Mouse (Mus musculus) spleen, adult 2 months (tissue): ENCODE results near the gene Zfp354a. TPM values are rescaled to one million over a fixed set of nuclear protein-coding genes. Genes with fewer than 3 reads are reported as not detected.

Source experiments
- DNase-seq, 2 experiments: peaks; one replicate each; pipeline versions ENCODE4 v3.0.0 to v3.0.0-alpha.2; 2012 to 2021; ENCODE audit warnings: low spot score in 2 of 2, low read depth in 1 of 2
- H3K27ac ChIP-seq: fragments of 200-500 bp; 2 replicates; pipeline ENCODE4 v1.5.1; 2012; ENCODE audit warnings: low read length, inconsistent platforms; ENCODE audit not compliant: insufficient read depth
- H3K27me3 ChIP-seq: fragments of 200-500 bp; 2 replicates; pipeline ENCODE4 v1.6.1; 2012; ENCODE audit warnings: mild to moderate bottlenecking, moderate library complexity, low read length, inconsistent platforms; ENCODE audit not compliant: control insufficient read depth, insufficient read depth
- H3K36me3 ChIP-seq: fragments of 200-500 bp; 2 replicates; pipeline ENCODE4 v1.6.1; 2012; ENCODE audit warnings: mild to moderate bottlenecking, low read length, inconsistent platforms; ENCODE audit not compliant: control insufficient read depth, insufficient read depth
- H3K4me1 ChIP-seq: fragments of 200-500 bp; 2 replicates; pipeline ENCODE4 v1.6.1; 2011; ENCODE audit warnings: inconsistent platforms; ENCODE audit not compliant: control insufficient read depth, insufficient read depth, insufficient read length
- H3K4me3 ChIP-seq: fragments of 200-500 bp; 2 replicates; pipeline ENCODE4 v1.5.1; 2011; ENCODE audit warnings: mild to moderate bottlenecking, inconsistent platforms; ENCODE audit not compliant: insufficient read depth, insufficient read length; ENCODE audit errors: extremely low read depth
- CTCF ChIP-seq: fragments of 200-500 bp; IDR thresholded peaks from 2 replicates; pipeline ENCODE4 v1.5.1; 2011; ENCODE audit warnings: mild to moderate bottlenecking, inconsistent platforms; ENCODE audit not compliant: insufficient read depth, insufficient read length, insufficient replicate concordance; ENCODE audit errors: extremely low read depth
- POLR2A ChIP-seq: fragments of 200-500 bp; IDR thresholded peaks from 2 replicates; pipeline ENCODE4 v1.6.1; 2011; ENCODE audit warnings: low read depth, low read length, inconsistent platforms
- WGBS: fragments of 180-500 bp; shearing (Covaris S2); methylation state at CpG from one replicate; pipeline ENCODE4 v1.1.7; 2018; 5-methylcytosine and 5-hydroxymethylcytosine counted together
- polyA plus RNA-seq: library from polyadenylated mRNA; depleted of rRNA; stranded (reverse); fragments of >200 nt; gene quantifications from 2 replicates; pipeline ENCODE4 v1.2.3, GENCODE M21; 2012; rRNA removed

Zfp354a gene
- polyA plus RNA-seq, 1 experiment, result 0.34 TPM

GRCm38 (mm10) chr11:51060981-51061380 lies 1.9 kb downstream of the Zfp354a start:
- no peaks in the 10 kb centered on the region for H3K36me3 ChIP-seq
- H3K4me1 ChIP-seq, result no peaks in the 10 kb centered on the region
- DNase-seq, result no peak
- H3K4me3 ChIP-seq, result no peak overlapping the region
- H3K27me3 ChIP-seq, result no peaks in the 10 kb centered on the region
- H3K27ac ChIP-seq, result no peak overlapping the region
- TF ChIP-seq CTCF, result no peak
- TF ChIP-seq POLR2A, result no peak
- WGBS, result 96% methylated on average over 6 of the region's 6 CpGs

DNA sequence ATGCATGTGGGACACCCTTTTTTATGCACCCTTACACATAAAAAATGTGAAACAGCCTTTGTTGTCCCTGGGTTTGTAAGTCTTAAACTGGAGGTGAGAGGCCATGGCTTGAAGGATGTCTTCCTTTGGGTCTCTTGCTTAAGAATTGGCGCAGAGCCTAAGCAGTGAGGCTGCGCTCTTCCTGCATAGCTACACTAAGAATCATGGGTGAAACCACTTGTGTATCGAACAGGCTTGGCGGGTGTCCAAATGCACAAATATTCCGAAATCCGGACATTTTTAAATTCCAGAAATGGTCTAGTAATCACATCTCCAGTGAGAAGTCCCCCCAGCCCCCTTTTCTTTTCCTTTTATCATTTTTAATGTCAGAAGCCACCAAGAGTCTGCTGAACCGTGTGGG lies 4.2 kb downstream of the Zfp354a start:
- Histone ChIP-seq H3K4me3 (no peak overlapping the region), H3K36me3 (no peaks in the 10 kb centered on the region), H3K4me1 (no peaks in the 10 kb centered on the region), H3K27ac (no peak overlapping the region), H3K27me3 (no peaks in the 10 kb centered on the region)
- WGBS, result 75% methylated on average over 7 of the region's 7 CpGs
- TF ChIP-seq POLR2A (no peak), CTCF (no peak)
- no peak for DNase-seq

GRCm38 (mm10) chr11:51063841-51064240 lies 4.8 kb downstream of the Zfp354a start:
- 92% methylated on average over 8 of the region's 8 CpGs for WGBS
- Histone ChIP-seq H3K4me3 (no peak overlapping the region), H3K27ac (no peak overlapping the region), H3K36me3 (no peaks in the 10 kb centered on the region), H3K4me1 (no peaks in the 10 kb centered on the region), H3K27me3 (no peaks in the 10 kb centered on the region)
- DNase-seq, result no peak
- no peak for TF ChIP-seq CTCF
- no peak for TF ChIP-seq POLR2A

DNA sequence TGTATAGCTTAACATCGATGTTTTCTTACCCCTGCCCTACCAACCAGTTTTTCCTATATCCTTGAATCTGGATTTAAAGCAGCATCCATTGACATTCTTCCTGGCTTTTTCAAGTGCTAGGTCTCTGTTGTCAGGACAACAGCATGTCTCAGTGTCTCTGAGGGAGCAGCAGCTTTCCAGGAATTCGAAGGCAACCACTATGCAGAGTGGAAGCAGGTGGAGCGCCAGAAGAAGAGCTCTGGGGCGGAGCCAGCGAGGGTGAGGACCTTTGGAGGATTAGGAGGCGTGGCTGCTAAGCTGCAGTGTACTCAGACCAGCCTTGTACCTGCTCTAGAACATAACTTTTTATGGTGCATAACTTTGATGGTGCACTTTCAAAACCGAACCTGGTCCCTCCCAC lies 25.5 kb downstream of the Zfp354a start:
- H3K36me3 ChIP-seq, result no peaks in the 10 kb centered on the region
- H3K27me3 ChIP-seq, result no peaks in the 10 kb centered on the region
- no peaks in the 10 kb centered on the region for H3K4me1 ChIP-seq
- H3K27ac ChIP-seq, result no peak overlapping the region
- DNase-seq, result no peak
- TF ChIP-seq CTCF (no peak), POLR2A (no peak)
- WGBS, result 55% methylated on average over 7 of the region's 7 CpGs
- no peak overlapping the region for H3K4me3 ChIP-seq

DNA sequence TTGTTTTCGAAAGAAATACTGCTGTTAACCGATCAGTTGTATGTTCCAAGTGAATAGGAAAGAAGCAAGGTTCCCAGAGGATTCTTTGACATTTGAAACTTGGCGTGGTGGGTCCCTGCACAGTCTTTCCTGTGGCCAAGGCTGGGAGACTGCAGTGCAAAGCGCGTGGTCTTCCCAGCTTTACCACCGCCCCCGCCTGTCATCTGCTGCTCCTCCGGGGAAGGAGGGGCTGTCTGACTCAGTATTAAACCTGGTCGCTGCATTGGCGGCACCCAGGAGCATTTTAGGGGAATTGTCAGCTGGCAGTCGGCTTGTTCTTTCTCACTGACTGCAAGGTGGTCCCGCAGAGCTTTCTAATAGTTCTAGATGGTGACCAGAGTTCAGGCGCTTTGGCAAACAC lies 26.2 kb downstream of the Zfp354a start:
- 61% methylated on average over 13 of the region's 13 CpGs for WGBS
- no peaks in the 10 kb centered on the region for H3K36me3 ChIP-seq
- DNase-seq, result no peak
- TF ChIP-seq POLR2A (no peak), CTCF (no peak)
- H3K4me3 ChIP-seq, result no peak overlapping the region
- H3K4me1 ChIP-seq, result no peaks in the 10 kb centered on the region
- H3K27me3 ChIP-seq, result no peaks in the 10 kb centered on the region
- H3K27ac ChIP-seq, result no peak overlapping the region

- no peak for TF ChIP-seq POLR2A
- TF ChIP-seq CTCF, result no peak
- no peaks in the 10 kb centered on the region for H3K27me3 ChIP-seq
- no peak for DNase-seq
- no peak overlapping the region for H3K27ac ChIP-seq
- H3K4me3 ChIP-seq, result no peak overlapping the region
- H3K4me1 ChIP-seq, result no peaks in the 10 kb centered on the region
- no peaks in the 10 kb centered on the region for H3K36me3 ChIP-seq
- 77% methylated on average over 2 of the region's 2 CpGs for WGBS
Measured at GRCm38 (mm10) chr11:51107261-51107660, 48.2 kb downstream of the Zfp354a start.

GRCm38 (mm10) chr11:51110621-51111020 lies 51.6 kb downstream of the Zfp354a start:
- TF ChIP-seq POLR2A, result no peak
- TF ChIP-seq CTCF, result no peak
- Histone ChIP-seq H3K27me3 (no peaks in the 10 kb centered on the region), H3K27ac (no peak overlapping the region), H3K36me3 (no peaks in the 10 kb centered on the region), H3K4me1 (no peaks in the 10 kb centered on the region), H3K4me3 (no peak overlapping the region)
- WGBS, result 80% methylated on average over 3 of the region's 3 CpGs
- DNase-seq, result no peak

Other genes starting within 250 kb of the Zfp354a start
- 0.76 and 1.2 TPM in 2 replicates for gene Zfp354c, start 231.5 kb upstream of the Zfp354a start, polyA plus RNA-seq
- 0.08 TPM in 1 of 2 replicates, not detected in the other for gene Zfp879, start 217.7 kb upstream of the Zfp354a start, polyA plus RNA-seq
- 1.9 and 2.2 TPM in 2 replicates for gene Grm6, start 208.6 kb upstream of the Zfp354a start, polyA plus RNA-seq
- gene Zfp454, start 171.6 kb upstream of the Zfp354a start, polyA plus RNA-seq, result 0.06 TPM in 1 of 2 replicates, not detected in the other
- gene Zfp2, start 143.1 kb upstream of the Zfp354a start, polyA plus RNA-seq, result 0.28 and 0.29 TPM in 2 replicates
- gene Zfp354b, start 127.6 kb upstream of the Zfp354a start, polyA plus RNA-seq, result not detected in 2 replicates
- not detected in 2 replicates for gene 4933414I15Rik, start 115.5 kb upstream of the Zfp354a start, polyA plus RNA-seq
- not detected in 2 replicates for gene Prop1, start 105.5 kb upstream of the Zfp354a start, polyA plus RNA-seq
- not detected in 2 replicates for gene Olfr1378, start 92.7 kb upstream of the Zfp354a start, polyA plus RNA-seq
- not detected in 2 replicates for gene Olfr1377, start 77.3 kb upstream of the Zfp354a start, polyA plus RNA-seq
- gene Olfr51, start 55.7 kb upstream of the Zfp354a start, polyA plus RNA-seq, result not detected in 2 replicates
- gene Olfr54, start 45.0 kb upstream of the Zfp354a start, polyA plus RNA-seq, result not detected in 2 replicates
- gene Olfr1375, start 11.1 kb upstream of the Zfp354a start, polyA plus RNA-seq, result not detected in 2 replicates
- gene Gm12569, start 161.2 kb downstream of the Zfp354a start, polyA plus RNA-seq, result not detected in 2 replicates
- gene Clk4, start 202.5 kb downstream of the Zfp354a start, polyA plus RNA-seq, result 24.3 and 25.7 TPM in 2 replicates
- gene BC049762, start 203.8 kb downstream of the Zfp354a start, polyA plus RNA-seq, result 0.11 TPM in 1 of 2 replicates, not detected in the other
- 1.5 TPM in 2 replicates for gene Col23a1, start 230.7 kb downstream of the Zfp354a start, polyA plus RNA-seq